Mouse (Mus musculus): ENCODE measurements at regions not wholly inside any gene's neighbourhood (a gene's known extent, or its start where the extent isn't known, plus 50 kb on each side); places are given as distances from the start of the nearest gene placed in this dataset.

GRCm38 (mm10) chr2:173393324-173393592 is 116.9 kb upstream of the Pmepa1 start:
- TF ChIP-seq CTCF (IDR thresholded peaks at IDR 0.05 in 2 of 3, conservative IDR thresholded peaks at IDR 0.05 in 1 of 3; ENCODE audit: control insufficient read depth in 1 of 3, insufficient read depth in 1 of 3, low read depth in 2 of 3, low read length in 3 of 3, poor library complexity in 1 of 3, severe bottlenecking in 1 of 3): no peak
- TF ChIP-seq ZC3H11A (IDR thresholded peaks at IDR 0.05; ENCODE audit: low read depth, low read length): no peak
